In the genomic region with DNA sequence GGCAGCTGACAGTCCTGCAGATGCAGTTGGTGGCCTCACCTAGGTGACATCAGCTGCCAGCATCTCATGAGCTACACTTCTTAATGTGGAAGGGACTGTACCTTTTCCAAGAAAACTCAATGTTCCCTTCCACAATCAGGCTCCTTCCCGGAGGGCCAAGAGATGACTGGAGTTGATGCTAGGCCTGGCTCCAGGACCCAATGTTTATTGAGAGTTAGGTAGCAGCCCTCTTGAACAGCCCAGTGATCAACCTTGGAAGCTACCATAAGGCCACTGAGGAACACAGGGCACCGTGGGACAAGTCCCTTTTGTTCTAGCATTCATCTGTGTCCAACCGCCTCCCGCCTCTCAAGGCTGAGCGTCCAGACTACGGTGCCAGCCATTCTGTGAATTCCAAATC, we compare ENCODE assay signal across 9 mouse cellular contexts. TPM values are rescaled to one million over a fixed set of nuclear protein-coding genes. Genes with fewer than 3 reads are reported as not detected.
DNase-seq lines count a peak whose midpoint lies in the region; ATAC-seq and TF ChIP-seq lines count a peak whose summit lies in the region.
"Had no signal": no experiment of that assay in that cellular context is flagged by ENCODE, and none has a peak within 500 bp of the region (broad histone marks: within the 10 kb centered on the region; RNA-seq: fewer than 3 reads in every experiment).

No protein-coding gene starts in this region.

- 39% methylated on average over 6 of the region's 6 CpGs for WGBS in cerebellum, adult 2 months
- WGBS in limb, embryonic 13.5 days, result 89% methylated on average over 6 of the region's 6 CpGs
- 88% methylated on average over 6 of the region's 6 CpGs for WGBS in stomach, embryonic 14.5 days

- intact Hi-C loops in left cerebral cortex, postnatal 36 days (cut with DNase I), result loop anchor here (5.0 to 10.0 kb wide), 2 partner anchors 105 to 257 kb away; a partner anchor contains a TSS

- no peak overlapping the region for H3K27ac ChIP-seq in cerebellum, adult 2 months (ENCODE audit: insufficient read depth, low read length)
- H3K27ac ChIP-seq in limb, embryonic 13.5 days, result no peak overlapping the region
- no peak overlapping the region for H3K27ac ChIP-seq in stomach, embryonic 14.5 days (ENCODE audit: low read length)

- H3K36me3 ChIP-seq in megakaryocyte, embryonic 14.5 days (replicated peaks; ENCODE audit: low read length), result peaks cover 27% of the 10 kb centered on the region
- peaks cover 18% of the 10 kb centered on the region for H3K36me3 ChIP-seq in limb, embryonic 13.5 days
- H3K36me3 ChIP-seq in stomach, embryonic 14.5 days (ENCODE audit: control insufficient read depth, insufficient read depth, low read length), result peaks cover 9% of the 10 kb centered on the region; the same call in 1 of the 2 replicates

- no peaks in the 10 kb centered on the region for H3K9me3 ChIP-seq in megakaryocyte, embryonic 14.5 days
- no peaks in the 10 kb centered on the region for H3K9me3 ChIP-seq in limb, embryonic 13.5 days
- no peaks in the 10 kb centered on the region for H3K9me3 ChIP-seq in stomach, embryonic 14.5 days (ENCODE audit: control insufficient read depth, low read depth, low read length)

- peaks cover 7% of the 10 kb centered on the region for H3K4me1 ChIP-seq in cerebellum, adult 2 months (ENCODE audit: control insufficient read depth, insufficient read depth, low read length)
- H3K4me1 ChIP-seq in megakaryocyte, embryonic 14.5 days, result peaks cover 59% of the 10 kb centered on the region
- peaks cover 21% of the 10 kb centered on the region for H3K4me1 ChIP-seq in limb, embryonic 13.5 days
- 0 out of 2 replicates have a peak, but pooled peaks cover 8% of the 10 kb centered on the region for H3K4me1 ChIP-seq in stomach, embryonic 14.5 days (ENCODE audit: control insufficient read depth, insufficient read depth, low read length)

- H3K27me3 ChIP-seq in cerebellum, adult 2 months (ENCODE audit: control insufficient read depth, insufficient read depth, low read length), result no peaks in the 10 kb centered on the region
- no peaks in the 10 kb centered on the region for H3K27me3 ChIP-seq in megakaryocyte, embryonic 14.5 days (replicated peaks)
- H3K27me3 ChIP-seq in limb, embryonic 13.5 days, result no peaks in the 10 kb centered on the region
- no peaks in the 10 kb centered on the region for H3K27me3 ChIP-seq in stomach, embryonic 14.5 days (ENCODE audit: control insufficient read depth, insufficient read depth, low read length)

- no peak for TF ChIP-seq POLR2A in cerebellum, adult 2 months (IDR thresholded peaks at IDR 0.05; ENCODE audit: borderline replicate concordance, insufficient read depth, low read length)

- ATAC-seq in cerebellum, adult (ENCODE audit: insufficient number of reproducible peaks, low FRiP score, low TSS enrichment), result no peak
- ATAC-seq in megakaryocyte, adult 5-6 weeks (ENCODE audit: poor library complexity, severe bottlenecking), result no peak
- no peak for ATAC-seq in limb, embryonic 13.5 days (ENCODE audit: low FRiP score, low read depth)
- no peak for ATAC-seq in stomach, embryonic 14.5 days (ENCODE audit: insufficient number of reproducible peaks, insufficient read depth, low FRiP score, low read depth)

- no peak for TF ChIP-seq CTCF in cerebellum, adult 2 months (IDR thresholded peaks at IDR 0.05; ENCODE audit: borderline replicate concordance, insufficient read depth, low read depth, low read length)

- DNase-seq in cerebellum, adult 2 months, result no peak
- no peak for DNase-seq in urinary bladder, postnatal 14 days (ENCODE audit: low spot score)
- no peak for DNase-seq in left cerebral cortex, postnatal 36 days (ENCODE audit: low spot score in 2 of 2)
- DNase-seq: left cerebral cortex, postnatal 4 days had no signal

- H3K9ac ChIP-seq in limb, embryonic 13.5 days, result peak overlapping the region; percentile 98
- H3K9ac ChIP-seq in stomach, embryonic 14.5 days (replicated peaks; ENCODE audit: low read depth, low read length), result peak overlapping the region; percentile 95; the same call in 1 of the 2 replicates

- H3K4me3 ChIP-seq in cerebellum, adult 2 months (replicated peaks; ENCODE audit: insufficient read depth, low read depth, low read length), result peak overlapping the region; percentile 60
- H3K4me3 ChIP-seq in megakaryocyte, embryonic 14.5 days (replicated peaks), result peak overlapping the region; percentile 92
- peak overlapping the region; percentile 89 for H3K4me3 ChIP-seq in limb, embryonic 13.5 days
- H3K4me3 ChIP-seq in stomach, embryonic 14.5 days (ENCODE audit: low read depth, low read length), result peak overlapping the region; percentile 80

- H3K4me2 ChIP-seq in limb, embryonic 13.5 days (replicated peaks), result peak overlapping the region; percentile 79
- H3K4me2 ChIP-seq in stomach, embryonic 14.5 days (replicated peaks; ENCODE audit: low read depth, low read length), result peak overlapping the region; percentile 86

RNA-seq across cellular contexts. Expression of a gene that starts 1.1 kb away (rescaled TPM):
- polyA plus RNA-seq in cerebellum, adult 2 months (2012; rRNA removed), result 118 and 124 TPM in 2 replicates
- polyA plus RNA-seq in megakaryocyte, embryonic 14.5 days (2012; ENCODE audit: insufficient read depth, low replicate concordance), result 10.0 and 34.0 TPM in 2 replicates
- 17.8 and 23.5 TPM in 2 replicates for total RNA-seq in megakaryocyte, adult 5-6 weeks (2015)
- 30.9 and 36.7 TPM in 2 replicates for total RNA-seq in megakaryocyte, adult 5-6 weeks (2017)
- 44.9 and 46.6 TPM in 2 replicates for polyA plus RNA-seq in limb, embryonic 13.5 days (2015; fragmentation: Nextera tagmentation; extraction: Ambion mirVana)
- polyA plus RNA-seq in stomach, embryonic 14.5 days (2014; fragmentation: Nextera tagmentation; extraction: Ambion mirVana), result 37.8 and 39.3 TPM in 2 replicates
- total RNA-seq in left cerebral cortex, postnatal 36 days (2021), result 100 to 1,000 TPM; 118 to 120 TPM

RNA-seq across cellular contexts. Expression of a gene that starts 42.0 kb away (rescaled TPM):
- polyA plus RNA-seq in cerebellum, adult 2 months (2012; rRNA removed), result 22.5 and 24.2 TPM in 2 replicates
- polyA plus RNA-seq in megakaryocyte, embryonic 14.5 days (2012; ENCODE audit: insufficient read depth, low replicate concordance), result 3.7 TPM in 1 of 2 replicates, not detected in the other
- total RNA-seq in megakaryocyte, adult 5-6 weeks (2015), result 7.6 and 9.2 TPM in 2 replicates
- 7.5 and 11.6 TPM in 2 replicates for total RNA-seq in megakaryocyte, adult 5-6 weeks (2017)
- 18.0 and 18.7 TPM in 2 replicates for polyA plus RNA-seq in limb, embryonic 13.5 days (2015; fragmentation: Nextera tagmentation; extraction: Ambion mirVana)
- 15.5 and 17.3 TPM in 2 replicates for polyA plus RNA-seq in stomach, embryonic 14.5 days (2014; fragmentation: Nextera tagmentation; extraction: Ambion mirVana)
- 10 to 100 TPM; 15.4 to 15.7 TPM for total RNA-seq in left cerebral cortex, postnatal 36 days (2021)
